Mouse (Mus musculus) ES-CJ7 (cell line): ENCODE measurements around the gene Rph3al.

Experiments
- DNase-seq: peaks from one replicate; pipeline ENCODE4 v3.0.0; 2011; ENCODE audit warnings: low read depth, low spot score

Gene Rph3al

DNA sequence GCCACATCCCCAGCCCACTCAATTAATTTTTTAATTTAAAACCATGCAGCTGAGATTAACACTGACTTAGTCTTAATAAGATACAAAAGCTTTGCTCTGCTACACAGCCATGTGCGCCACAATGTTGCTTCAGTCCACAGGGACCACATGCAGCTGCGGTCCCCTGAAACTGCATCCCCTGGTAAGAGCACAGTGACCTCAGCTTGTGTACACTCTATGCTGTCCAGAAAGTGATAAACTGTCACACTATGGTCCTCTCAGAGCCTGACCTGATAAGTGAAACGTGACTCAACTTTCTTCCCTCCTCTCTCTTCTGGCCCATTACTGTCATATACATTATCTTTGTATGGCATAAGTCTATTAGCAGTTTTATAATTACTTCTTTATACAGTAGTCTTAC lies 12.2 kb upstream of the Rph3al start:
- DNase-seq = no peak

DNA sequence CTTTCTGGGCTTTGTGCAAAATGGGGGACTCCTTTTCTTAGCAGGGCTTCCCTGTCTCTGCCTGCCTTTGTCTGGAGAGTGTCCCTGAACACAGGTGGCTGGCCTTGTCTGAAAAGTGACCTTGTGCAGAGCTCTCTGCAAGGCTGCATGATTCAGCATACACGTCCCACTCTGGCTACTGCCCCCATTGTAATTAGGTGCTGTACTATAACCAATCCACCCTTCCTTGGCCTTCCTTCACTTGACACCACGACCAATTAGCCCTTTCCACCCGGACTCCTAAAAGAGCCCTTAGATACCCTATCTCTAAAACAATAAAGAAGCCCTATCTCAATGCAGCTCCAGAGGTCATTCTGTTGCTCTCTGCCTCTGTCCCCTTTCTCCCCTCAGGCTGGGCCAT lies 10.6 kb upstream of the Rph3al start:
- no peak for DNase-seq

DNA sequence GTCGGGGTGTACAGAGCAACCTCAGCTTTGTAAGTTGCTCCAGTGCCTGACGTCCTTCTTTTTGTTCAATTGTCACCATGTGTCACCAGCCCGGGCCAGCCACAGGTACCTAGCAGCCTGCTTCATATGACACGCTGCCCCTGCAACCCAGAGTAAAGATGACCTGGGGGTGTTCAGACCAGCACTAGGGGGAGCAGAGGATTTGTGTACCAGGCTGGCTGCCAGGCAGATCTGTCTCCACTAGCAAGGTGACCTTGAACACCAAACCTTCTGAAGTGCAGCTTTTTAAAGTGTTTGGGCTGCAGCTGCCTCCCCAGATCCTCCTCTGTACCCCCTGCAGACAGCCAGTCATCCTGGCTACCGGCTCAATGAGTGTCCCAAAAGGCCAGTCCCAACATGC lies 9.0 kb upstream of the Rph3al start:
- DNase-seq = peak; percentile 23

DNA sequence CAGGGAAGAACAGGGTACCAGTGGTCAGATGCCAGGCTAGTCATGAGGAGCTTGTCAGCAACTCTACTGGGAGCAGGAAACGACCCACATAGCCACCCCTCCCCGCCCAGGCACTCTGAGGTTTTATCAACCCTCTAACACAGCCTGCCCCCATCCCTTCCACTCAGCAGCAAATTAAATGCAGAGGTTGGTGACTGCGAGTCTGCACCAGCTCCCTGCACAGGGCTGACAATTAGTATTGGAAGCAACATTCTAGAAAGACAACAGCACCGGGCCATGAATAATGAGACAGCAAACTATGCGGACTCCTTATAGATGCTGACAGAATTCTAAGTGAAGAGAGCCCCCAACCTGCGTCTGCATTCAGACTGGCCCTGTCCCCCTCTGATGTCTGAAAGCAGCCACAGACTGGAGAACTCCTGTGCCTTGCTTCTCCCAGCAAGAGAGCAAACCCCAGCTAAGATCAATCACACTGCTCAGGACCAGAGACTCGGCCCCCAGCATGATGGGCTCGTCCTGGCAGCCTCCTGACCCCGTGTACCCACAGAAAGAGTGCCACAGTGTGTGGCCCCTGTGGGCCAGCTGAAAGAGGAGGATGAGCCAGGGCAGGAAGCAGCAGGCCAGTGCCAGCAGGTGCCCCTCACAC lies 7.7 kb upstream of the Rph3al start:
- DNase-seq = no peak

DNA sequence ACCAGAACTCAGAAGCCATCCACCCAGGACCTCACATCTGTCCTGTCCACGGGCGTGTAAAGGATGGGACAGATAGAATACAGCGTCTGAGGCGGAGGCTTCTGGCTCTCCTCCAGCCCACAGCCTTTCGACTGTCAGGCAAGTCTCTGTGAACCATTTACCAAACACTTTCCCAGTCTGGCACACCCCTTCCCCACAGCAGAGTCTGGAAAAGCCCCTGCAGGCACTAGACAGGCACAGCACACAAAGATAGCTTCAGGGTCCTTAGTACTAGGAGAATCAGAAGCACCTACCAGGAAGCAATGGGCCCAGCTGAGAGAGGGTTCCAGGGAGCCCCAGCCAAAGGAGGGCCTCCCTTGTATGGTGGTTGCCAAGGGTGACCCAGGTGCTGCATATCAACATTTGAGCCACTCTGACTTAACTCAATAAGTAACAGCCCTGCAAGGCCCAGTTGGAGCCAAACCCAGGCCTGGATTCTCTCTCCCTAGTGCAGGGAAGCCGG lies 808 bp downstream of the Rph3al start:
- DNase-seq = peak; percentile 30

DNA sequence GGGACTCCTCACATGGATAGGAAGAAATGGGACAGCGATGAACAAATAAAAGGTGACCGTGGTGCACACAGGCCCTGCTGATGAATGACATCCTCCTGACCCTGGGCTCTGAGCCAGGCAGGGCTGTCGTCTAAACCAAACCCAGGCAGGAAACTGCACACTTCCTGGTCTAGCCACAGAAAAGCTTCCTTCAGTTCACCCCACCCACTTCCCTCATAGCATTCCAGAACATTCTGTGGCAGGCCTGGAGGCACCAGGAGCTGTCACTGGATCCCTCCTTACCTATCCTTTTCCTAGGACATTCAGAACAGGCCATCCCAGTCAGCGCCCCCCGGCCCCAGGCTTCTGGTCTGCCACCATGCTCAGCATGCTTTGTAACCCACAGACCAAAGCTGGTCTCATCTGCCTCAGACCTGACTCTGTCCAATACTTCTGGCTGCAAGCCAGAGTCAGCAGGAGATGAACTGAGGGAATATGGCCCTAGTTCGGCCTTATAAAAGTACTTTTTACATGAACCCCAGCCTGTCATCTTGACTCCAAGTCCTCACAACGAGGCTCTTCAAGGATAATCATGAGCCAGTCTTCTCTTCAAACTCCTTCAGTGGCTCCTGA lies 2.3 kb downstream of the Rph3al start:
- no peak for DNase-seq

DNA sequence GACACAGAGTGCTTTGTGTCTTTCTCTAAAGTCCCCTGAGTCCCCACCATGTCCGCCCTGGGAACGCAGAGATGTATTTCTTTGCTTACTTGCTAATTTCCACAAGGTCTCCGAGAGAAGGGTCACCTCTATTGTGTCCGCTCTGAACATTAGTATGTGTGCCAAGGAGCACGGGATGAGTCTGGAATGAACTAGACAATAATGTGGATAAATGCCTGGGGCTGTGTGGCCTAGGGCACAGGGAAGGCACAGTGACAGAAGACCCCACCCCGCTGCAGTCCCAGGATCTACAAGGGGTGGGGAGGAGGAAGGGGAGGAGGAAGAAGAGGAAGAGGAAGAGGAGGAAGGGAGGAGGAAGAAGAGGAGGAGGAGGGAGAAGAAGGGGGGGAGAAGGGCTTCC lies 3.8 kb downstream of the Rph3al start:
- no peak for DNase-seq

DNA sequence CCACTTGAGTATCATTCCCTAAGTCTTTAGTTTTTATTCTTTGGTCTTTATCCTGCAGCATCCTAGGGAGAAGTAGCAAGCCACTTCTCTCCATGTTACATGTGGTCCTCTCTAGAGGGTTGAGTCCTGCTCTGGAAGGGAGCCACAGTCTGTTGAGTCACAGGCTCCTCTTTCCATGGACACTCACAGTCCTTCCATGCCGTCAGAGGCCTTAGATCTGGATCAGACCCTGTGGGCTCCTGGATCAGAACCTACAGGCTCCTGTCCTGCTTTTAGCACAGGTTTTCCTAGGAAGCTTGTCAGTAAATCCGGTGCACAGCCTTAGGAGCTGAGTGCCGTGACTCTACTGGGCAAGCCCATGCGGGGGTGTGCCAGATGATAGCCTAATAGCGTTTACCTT lies 4.9 kb downstream of the Rph3al start:
- no peak for DNase-seq

DNA sequence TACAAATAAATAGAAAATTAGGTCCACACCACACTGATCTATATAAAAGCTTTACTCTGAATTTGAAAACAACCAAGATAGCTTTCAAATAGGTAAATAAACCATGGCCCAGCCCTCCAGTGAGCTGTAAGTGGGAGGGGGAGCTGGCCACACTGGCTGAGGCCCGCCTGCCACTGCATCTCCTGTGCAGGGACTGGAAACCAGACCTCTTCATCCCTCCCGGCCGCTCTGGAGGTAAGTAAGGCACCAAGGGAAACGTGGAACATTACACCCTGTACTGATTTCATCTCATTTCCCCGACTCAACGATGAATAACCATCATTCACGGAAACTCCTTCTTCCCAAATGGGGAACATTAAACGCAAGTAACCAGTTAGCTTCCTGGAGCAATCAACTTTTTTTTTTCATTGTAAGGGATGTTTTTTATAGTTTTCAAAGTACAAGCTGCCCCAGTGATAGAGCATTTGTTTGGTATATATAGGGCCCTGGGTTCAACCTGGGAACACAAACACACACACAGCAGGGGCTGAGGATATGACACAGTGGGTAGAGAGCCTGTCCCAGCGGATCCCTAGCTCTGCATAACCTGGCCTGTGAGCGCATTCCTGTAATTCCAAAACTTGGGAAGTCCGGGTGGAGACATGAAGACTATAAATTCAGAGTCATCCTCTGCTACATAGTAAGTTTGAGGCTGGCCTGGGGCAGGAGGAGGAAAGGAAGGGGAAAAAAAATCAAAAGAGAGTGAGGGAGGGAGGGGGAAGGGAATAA lies 7.1 kb downstream of the Rph3al start:
- no peak for DNase-seq

DNA sequence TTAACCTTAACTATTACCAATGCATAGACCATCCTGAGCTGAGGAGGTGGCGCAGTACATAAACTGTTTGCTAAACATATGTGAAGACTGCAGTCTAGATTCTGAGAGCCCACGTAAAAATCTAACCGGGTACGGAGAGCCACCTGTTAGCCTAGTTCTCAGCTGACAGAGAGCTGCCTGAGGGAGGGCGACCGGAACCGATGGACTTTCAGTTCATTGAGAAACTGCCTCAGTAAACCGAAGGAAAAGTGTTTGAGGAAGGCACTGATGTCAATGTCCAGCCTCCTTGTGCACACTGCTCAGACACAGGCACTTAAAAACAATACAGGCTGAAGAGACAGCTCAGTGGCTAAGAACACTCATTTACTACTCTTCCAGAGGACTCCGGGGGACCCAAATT lies 8.0 kb downstream of the Rph3al start:
- no peak for DNase-seq

DNA sequence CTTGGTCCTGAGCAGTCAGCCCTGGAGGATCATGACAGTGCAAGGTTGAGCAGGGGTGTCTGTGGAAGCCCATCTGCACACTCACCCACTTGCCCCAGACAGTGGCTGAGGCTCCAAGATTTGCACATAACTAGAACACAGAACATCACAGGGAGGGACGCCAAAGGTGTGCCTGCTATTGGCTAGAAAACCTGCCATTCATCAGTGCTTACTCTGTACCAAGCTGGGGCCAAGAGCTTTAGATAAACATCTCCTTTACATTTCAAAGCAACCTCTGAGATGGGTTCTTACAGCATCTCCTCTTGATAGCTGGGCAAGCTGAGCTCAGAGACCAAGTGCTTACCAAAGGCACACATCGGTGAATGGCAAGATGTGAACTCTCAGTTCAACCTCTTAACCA lies 10.3 kb downstream of the Rph3al start:
- peak; percentile 45 for DNase-seq

DNA sequence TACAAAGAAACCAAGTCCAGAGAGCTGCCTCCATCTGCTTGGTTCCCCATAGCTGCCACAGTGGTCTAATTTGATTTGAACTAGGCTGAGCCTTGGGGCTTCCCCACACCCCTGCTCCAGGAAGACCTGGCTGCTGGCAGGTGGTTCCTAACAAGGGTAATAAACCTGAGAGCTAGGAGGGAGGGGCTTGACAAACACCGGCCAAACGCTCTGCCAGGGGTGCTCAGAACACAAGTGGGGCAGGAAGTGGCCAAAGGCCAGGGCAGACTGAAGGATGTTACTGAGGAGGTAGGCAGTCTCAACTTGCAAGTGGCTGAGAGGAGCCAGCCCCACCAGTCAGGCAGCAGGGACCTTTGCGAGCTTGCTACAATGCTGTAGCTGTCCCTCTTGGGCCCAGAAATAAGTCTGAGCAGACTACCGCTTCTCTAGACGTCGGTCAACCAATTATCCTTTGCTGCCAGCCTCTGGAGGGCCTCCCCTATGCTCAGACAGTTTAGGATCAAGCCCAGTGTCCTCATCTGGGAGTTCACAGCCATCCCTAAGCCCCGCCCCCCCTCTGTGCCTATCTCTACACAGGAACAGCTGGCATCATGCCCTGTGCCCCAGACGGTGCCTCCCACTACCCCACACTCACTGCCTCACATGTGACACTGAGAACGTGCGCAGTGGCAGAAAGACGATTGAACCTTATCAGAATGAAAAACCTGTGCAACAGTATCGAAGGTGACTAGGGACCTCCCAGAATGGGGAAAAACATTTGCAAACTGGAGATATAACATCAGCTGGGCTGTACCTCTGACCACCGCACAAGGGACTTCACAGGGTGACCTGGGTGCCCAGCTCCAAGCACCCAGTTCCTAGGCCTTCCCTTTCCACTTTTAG lies 11.6 kb downstream of the Rph3al start:
- no peak for DNase-seq

DNA sequence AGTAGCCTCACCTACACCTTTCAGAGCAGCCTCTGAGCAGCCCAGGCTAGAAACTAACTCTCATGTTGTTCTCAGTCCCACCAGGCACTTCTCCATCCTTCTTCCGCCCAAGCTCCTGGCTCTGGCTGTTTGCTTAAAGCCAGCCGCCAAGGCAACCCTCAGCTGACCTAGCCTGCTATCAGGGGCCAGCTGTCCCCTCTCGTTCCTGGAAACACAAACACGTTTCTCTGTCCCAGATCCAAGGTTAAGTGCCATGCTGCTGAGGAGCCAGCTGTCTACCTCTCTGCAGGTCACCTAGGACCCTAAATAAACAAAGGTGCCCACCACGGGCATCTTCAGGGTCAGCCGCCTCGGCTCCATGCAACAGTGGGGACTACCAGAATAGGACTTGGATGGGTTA lies 12.4 kb downstream of the Rph3al start:
- DNase-seq = no peak

DNA sequence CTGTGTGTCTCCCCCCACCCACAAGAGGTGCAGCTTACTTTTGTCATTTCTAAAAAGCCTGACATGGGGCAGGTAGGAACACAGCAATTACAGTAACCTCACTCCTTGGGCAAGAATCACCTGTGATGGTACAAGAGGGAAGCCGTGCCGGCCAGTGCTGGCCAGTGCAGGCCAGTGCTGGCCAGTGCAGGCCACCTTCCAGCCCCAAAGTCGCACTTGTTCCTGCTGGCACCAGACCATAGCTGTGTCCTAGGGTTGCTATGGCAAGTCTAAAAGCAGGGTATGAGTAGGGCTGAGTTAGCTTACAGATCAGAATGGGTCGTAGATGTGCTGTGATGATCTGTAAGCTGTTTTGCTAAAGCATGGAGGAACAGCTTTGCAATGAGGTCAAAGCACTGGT lies 15.5 kb downstream of the Rph3al start:
- no peak for DNase-seq

DNA sequence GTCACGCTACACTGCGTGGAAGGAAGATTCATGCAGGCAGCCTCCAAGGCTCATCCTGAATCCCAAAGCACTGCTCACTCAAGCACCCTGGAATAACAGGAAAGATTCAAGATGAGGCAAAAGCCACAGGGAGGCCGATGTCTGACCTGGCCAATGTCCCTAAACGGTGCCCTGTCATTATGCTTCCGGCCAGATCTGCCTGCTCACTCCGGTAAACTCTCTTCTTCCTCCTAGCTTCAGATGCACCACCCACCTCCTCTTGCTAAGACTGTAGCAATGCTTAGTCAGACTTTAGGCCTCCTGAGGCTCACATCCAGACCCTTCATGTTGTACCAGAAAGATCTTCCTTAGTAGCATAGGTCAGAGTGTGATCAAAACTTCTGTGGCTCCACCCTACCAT lies 19.1 kb downstream of the Rph3al start:
- no peak for DNase-seq

DNA sequence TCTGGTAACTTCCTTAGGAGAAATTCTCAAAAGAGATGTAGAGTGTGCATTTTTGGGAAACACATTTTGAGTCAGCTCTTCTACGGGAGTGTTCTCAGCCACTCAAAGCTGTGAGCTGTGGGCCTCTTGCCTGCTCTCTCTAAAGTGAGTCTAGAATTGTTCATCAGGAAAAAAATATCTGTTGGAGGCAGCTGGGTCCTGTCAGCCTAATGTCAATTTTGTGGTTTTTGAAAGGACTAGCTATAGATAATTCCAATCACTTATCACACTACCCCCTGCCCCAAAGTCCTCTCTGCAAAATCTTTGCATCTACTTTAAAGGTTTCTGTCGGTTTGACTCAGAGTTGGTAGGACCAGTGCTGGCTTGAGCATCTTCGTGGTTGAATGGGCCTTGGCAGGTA lies 20.9 kb downstream of the Rph3al start:
- DNase-seq = no peak

DNA sequence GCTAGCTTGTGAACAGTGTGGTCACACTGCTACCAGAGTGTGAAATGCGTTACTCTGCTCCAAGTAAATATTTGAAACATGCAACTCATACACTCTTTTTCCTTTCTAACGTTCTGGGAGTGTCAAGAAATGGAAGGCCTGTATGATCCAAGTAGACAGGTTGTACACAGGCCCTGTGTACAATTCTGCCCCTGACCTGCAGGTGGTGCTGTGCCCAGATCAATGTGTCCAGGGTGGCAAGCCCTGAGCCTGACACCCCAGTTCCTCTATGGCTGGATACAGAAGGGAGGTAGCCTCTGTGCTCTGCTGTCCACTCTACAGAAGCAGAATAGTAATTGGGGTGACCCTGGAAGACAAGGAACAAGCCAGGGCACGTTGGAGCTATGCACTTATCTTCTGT lies 24.3 kb downstream of the Rph3al start:
- DNase-seq = peak; percentile 66

DNA sequence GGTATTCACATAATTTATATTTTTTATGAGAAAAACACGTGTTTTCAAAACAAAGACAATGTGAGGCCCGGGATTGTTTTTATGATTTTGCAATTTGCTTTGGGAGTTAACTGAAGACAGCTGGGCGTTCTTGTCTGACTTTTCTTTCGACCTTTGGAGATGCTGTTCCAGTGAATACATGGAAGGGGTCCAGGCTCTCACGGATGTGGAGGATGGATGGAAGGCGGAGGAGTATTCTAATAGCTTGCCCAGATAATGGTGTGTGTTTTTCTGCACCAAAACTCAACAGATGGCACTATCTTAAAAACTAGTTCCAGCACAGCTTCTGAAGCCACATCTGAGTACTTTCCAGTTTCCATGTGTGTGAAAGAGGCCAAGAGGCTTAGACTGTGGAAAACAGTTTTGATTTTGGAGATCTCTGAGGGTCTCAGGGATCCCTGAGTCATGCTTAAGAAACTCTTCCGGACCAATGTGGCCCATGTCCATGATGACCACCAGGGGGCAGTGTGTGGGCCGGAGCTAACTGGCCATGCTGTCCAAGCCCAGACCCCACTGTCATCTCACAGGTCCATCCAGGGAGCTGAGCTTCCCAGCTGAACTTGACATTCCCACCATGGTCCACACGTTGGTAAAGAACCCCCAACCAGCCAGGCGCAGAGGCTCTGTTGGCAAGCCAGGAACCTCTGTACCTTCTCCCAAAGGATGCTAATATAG lies 25.1 kb downstream of the Rph3al start:
- DNase-seq = peak; percentile 75

DNA sequence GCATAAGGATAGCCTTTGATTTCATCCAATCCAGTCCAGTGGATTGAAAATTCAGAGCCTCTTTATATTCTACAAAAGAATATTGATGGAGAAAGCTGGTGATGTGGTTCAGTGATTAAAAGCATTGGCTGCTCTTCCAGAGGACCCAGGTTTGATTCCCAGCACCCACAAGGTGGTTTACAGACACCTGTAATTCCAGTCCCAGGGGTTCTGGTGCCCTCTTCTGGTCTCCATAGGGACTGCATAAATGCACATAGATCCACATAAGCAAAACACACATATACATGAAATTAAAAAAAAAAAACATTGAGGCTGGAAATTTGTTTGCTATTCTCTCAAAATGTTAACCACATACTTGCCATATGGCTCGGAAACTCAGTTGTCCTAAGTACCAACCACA lies 26.3 kb downstream of the Rph3al start:
- peak; percentile 29 for DNase-seq

DNA sequence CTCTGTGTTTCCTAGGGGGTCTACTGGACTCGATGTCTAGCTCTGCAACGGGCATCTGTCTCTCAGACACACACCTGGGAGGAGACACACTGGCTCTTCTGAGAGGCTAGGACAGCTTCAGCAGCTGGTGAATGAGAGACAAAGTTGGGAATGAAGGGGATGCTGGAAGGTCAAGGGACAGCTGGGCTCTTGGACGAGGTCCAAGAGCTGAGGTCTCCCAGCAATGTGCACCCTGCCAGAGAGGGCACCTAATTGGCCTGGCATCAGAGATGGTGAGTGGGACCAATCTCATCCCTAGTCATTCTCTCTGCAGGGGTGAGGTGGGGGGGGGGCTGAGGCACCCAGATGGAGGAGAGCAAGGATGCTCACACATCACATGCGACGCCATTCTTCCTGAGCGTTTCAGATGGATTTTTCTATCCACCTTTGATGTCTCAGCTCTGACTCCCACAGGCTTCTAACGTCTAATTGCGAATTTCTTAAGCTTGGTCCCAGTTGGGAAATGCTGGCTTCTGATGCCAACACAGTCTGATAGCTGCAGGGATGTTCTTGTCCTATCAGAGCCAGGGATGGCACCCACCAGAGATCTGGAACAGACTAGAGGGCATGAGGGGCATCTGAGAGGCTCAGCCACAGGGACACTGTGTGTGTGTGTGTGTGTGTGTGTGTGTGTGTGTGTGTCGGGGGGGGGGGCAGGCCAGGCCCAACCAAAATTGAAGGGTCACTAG lies 28.4 kb downstream of the Rph3al start:
- DNase-seq = no peak

DNA sequence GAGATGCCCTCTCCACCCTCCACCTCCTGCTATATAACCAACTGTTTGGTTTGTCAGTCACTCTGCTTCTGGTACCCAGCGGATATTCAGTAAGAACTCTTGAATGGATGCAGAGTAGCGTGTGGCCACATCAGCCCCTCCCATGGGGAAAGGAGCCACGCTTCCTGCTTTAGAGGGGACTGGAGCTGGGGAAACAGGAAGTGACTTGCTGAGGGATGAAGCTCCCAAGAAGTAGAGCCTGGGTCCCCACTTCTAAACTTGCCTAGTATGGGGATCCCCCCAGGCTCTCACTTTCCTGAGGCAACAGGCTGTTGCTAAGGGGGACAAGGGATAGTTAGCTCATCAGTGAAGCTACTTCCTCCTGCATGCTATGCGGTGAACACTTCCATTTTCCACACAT lies 30.8 kb downstream of the Rph3al start:
- DNase-seq = no peak
